In the genomic region with DNA sequence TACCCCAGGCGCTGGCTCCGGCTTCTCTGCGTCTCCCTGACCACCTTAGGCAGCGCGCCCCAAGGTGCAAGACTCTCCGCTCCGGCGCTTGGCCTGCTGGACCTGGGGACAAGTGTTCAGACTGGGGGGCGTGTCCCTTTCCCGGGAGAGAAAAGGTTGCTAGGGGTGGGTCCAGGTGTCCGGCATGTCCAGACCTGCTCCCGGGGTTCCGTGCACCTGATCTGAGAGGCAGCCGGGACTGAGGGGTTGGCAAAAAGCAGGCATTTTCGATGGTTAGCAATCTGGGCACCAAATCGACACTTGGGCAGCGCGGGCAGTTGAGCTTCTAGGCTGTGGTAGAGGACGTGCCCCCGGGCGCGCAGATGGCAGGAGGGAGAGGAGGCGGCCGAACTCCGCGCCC, we compare ENCODE assay signal across 8 mouse cellular contexts. TPM values are rescaled to one million over a fixed set of nuclear protein-coding genes. Genes with fewer than 3 reads are reported as not detected.
A peak's percentile ranks its signal among the peaks of the same experiment; 100 is the strongest.
DNase-seq lines count a peak whose midpoint lies in the region; ATAC-seq lines count a peak whose summit lies in the region.

No protein-coding gene starts in this region.

- H3K4me1 ChIP-seq in lung, embryonic 15.5 days = peaks cover 10% of the 10 kb centered on the region; the same call in 1 of the 2 replicates
- peaks cover 5% of the 10 kb centered on the region; the same call in 1 of the 2 replicates for H3K4me1 ChIP-seq in embryonic facial prominence, embryonic 11.5 days (ENCODE audit: control insufficient read depth, insufficient read depth, low read length)
- H3K4me1 ChIP-seq in kidney, embryonic 14.5 days (ENCODE audit: control insufficient read depth, insufficient read depth, low read length) = peaks cover 11% of the 10 kb centered on the region
- H3K4me1 ChIP-seq in neural tube, embryonic 15.5 days = peaks cover 68% of the 10 kb centered on the region

- peaks cover 53% of the 10 kb centered on the region for H3K27me3 ChIP-seq in lung, embryonic 15.5 days
- peaks cover 49% of the 10 kb centered on the region for H3K27me3 ChIP-seq in embryonic facial prominence, embryonic 11.5 days (ENCODE audit: control insufficient read depth, insufficient read depth, low read length)
- H3K27me3 ChIP-seq in kidney, embryonic 14.5 days (ENCODE audit: control insufficient read depth, insufficient read depth, low read length) = peaks cover 43% of the 10 kb centered on the region
- peaks cover 47% of the 10 kb centered on the region for H3K27me3 ChIP-seq in neural tube, embryonic 15.5 days (replicated peaks)

- WGBS in lung, embryonic 15.5 days = 3% methylated on average over 26 of the region's 26 CpGs
- 3% methylated on average over 25 of the region's 26 CpGs for WGBS in embryonic facial prominence, embryonic 11.5 days
- 2% methylated on average over 25 of the region's 26 CpGs for WGBS in kidney, embryonic 14.5 days
- 2% methylated on average over 26 of the region's 26 CpGs for WGBS in neural tube, embryonic 15.5 days

- H3K36me3 ChIP-seq in lung, embryonic 15.5 days = no peaks in the 10 kb centered on the region
- H3K36me3 ChIP-seq in embryonic facial prominence, embryonic 11.5 days (replicated peaks; ENCODE audit: control insufficient read depth, insufficient read depth, low read depth, low read length) = no peaks in the 10 kb centered on the region
- no peaks in the 10 kb centered on the region for H3K36me3 ChIP-seq in kidney, embryonic 14.5 days (ENCODE audit: control insufficient read depth, insufficient read depth, low read length)
- H3K36me3 ChIP-seq in neural tube, embryonic 15.5 days = no peaks in the 10 kb centered on the region

- no peak for ATAC-seq in lung, embryonic 15.5 days (ENCODE audit: borderline replicate concordance, extremely low read depth, low FRiP score, low TSS enrichment)
- no peak for ATAC-seq in embryonic facial prominence, embryonic 11.5 days (replicated peaks; ENCODE audit: insufficient number of reproducible peaks, low FRiP score, low TSS enrichment, low read depth)
- no peak for ATAC-seq in kidney, embryonic 14.5 days (ENCODE audit: low FRiP score, low TSS enrichment)
- ATAC-seq in neural tube, embryonic 15.5 days (ENCODE audit: low FRiP score) = 0 out of 2 replicates have a peak, but pooled peaks have one; percentile 3

- no peak overlapping the region for H3K9ac ChIP-seq in lung, embryonic 15.5 days
- no peak overlapping the region for H3K9ac ChIP-seq in embryonic facial prominence, embryonic 11.5 days (replicated peaks; ENCODE audit: low read length)
- 0 out of 2 replicates have a peak overlapping the region, but pooled peaks have one; percentile 28 for H3K9ac ChIP-seq in kidney, embryonic 14.5 days (ENCODE audit: low read depth, low read length)
- H3K9ac ChIP-seq in neural tube, embryonic 15.5 days (replicated peaks) = peak overlapping the region; percentile 78

- H3K9me3 ChIP-seq in lung, embryonic 15.5 days = no peaks in the 10 kb centered on the region
- H3K9me3 ChIP-seq in embryonic facial prominence, embryonic 11.5 days (replicated peaks; ENCODE audit: control insufficient read depth, low read length) = no peaks in the 10 kb centered on the region
- no peaks in the 10 kb centered on the region for H3K9me3 ChIP-seq in kidney, embryonic 14.5 days (ENCODE audit: control insufficient read depth, low read length)
- no peaks in the 10 kb centered on the region for H3K9me3 ChIP-seq in neural tube, embryonic 15.5 days (replicated peaks)

- peak overlapping the region; percentile 36 for H3K4me3 ChIP-seq in lung, embryonic 15.5 days
- peak overlapping the region; percentile 36 for H3K4me3 ChIP-seq in embryonic facial prominence, embryonic 11.5 days (ENCODE audit: low read depth, low read length)
- H3K4me3 ChIP-seq in kidney, embryonic 14.5 days (ENCODE audit: low read length) = peak overlapping the region; percentile 45
- peak overlapping the region; percentile 59 for H3K4me3 ChIP-seq in neural tube, embryonic 15.5 days (replicated peaks)

- H3K27ac ChIP-seq in lung, embryonic 15.5 days = no peak overlapping the region
- no peak overlapping the region for H3K27ac ChIP-seq in embryonic facial prominence, embryonic 11.5 days (replicated peaks; ENCODE audit: low read depth, low read length)
- no peak overlapping the region for H3K27ac ChIP-seq in kidney, embryonic 14.5 days (ENCODE audit: low read depth, low read length)
- peak overlapping the region; percentile 86 for H3K27ac ChIP-seq in neural tube, embryonic 15.5 days (replicated peaks)

- peak overlapping the region; percentile 63 for H3K4me2 ChIP-seq in lung, embryonic 15.5 days
- peak overlapping the region; percentile 64 for H3K4me2 ChIP-seq in embryonic facial prominence, embryonic 11.5 days (ENCODE audit: low read depth, low read length)
- H3K4me2 ChIP-seq in kidney, embryonic 14.5 days (replicated peaks; ENCODE audit: low read depth, low read length) = peak overlapping the region; percentile 79
- peak overlapping the region; percentile 75 for H3K4me2 ChIP-seq in neural tube, embryonic 15.5 days

- no peak for DNase-seq in lung, postnatal 10 days
- no peak for DNase-seq in embryonic facial prominence, embryonic 11.5 days (ENCODE audit: low spot score)
- DNase-seq in thymus, postnatal 10 days (ENCODE audit: low spot score in 2 of 2) = no peak
- DNase-seq in gastrocnemius, adult 18-20 months (ENCODE audit: low spot score) = no peak
- DNase-seq in spleen, adult 12 weeks (ENCODE audit: low spot score) = no peak

RNA-seq across cellular contexts. Expression of a gene that starts 4.7 kb away (rescaled TPM):
- polyA plus RNA-seq in lung, embryonic 15.5 days (2015; fragmentation: Nextera tagmentation; extraction: Ambion mirVana) = 0.10 and 0.27 TPM in 2 replicates
- polyA plus RNA-seq in embryonic facial prominence, embryonic 11.5 days (2014; fragmentation: Nextera tagmentation; extraction: Ambion mirVana) = 0.76 and 0.86 TPM in 2 replicates
- 0.14 and 0.23 TPM in 2 replicates for polyA plus RNA-seq in kidney, embryonic 14.5 days (2014; fragmentation: Nextera tagmentation; extraction: Ambion mirVana)
- 12.4 and 16.4 TPM in 2 replicates for polyA plus RNA-seq in neural tube, embryonic 15.5 days (2015; fragmentation: Nextera tagmentation; extraction: Ambion mirVana)
- not detected for total RNA-seq in gastrocnemius, adult 18-20 months (2021)

RNA-seq across cellular contexts. Expression of a gene that starts 31.7 kb away (rescaled TPM):
- 1.7 and 3.3 TPM in 2 replicates for polyA plus RNA-seq in lung, embryonic 15.5 days (2015; fragmentation: Nextera tagmentation; extraction: Ambion mirVana)
- polyA plus RNA-seq in embryonic facial prominence, embryonic 11.5 days (2014; fragmentation: Nextera tagmentation; extraction: Ambion mirVana) = 1.7 and 1.9 TPM in 2 replicates
- 137 and 153 TPM in 2 replicates for polyA plus RNA-seq in kidney, embryonic 14.5 days (2014; fragmentation: Nextera tagmentation; extraction: Ambion mirVana)
- polyA plus RNA-seq in neural tube, embryonic 15.5 days (2015; fragmentation: Nextera tagmentation; extraction: Ambion mirVana) = 9.8 and 13.6 TPM in 2 replicates
- total RNA-seq in gastrocnemius, adult 18-20 months (2021) = 1 to 10 TPM; 2.4 to 3.8 TPM

Comparison
In these comparisons a context has a peak if more than half of its experiments do, and no peak if none do; other contexts are left out.
1. H3K9ac ChIP-seq: peak in kidney, embryonic 14.5 days (single experiment) and neural tube, embryonic 15.5 days (single experiment); none in lung, embryonic 15.5 days (single experiment) and embryonic facial prominence, embryonic 11.5 days (single experiment).
2. Peak in every context shown above with its lines, with median percentiles within 50 percentile points of each other: H3K4me2 ChIP-seq and H3K4me3 ChIP-seq.